Mouse (Mus musculus): ENCODE measurements at regions not wholly inside any gene's neighbourhood (a gene's known extent, or its start where the extent isn't known, plus 50 kb on each side); places are given as distances from the start of the nearest gene placed in this dataset.

- peak; percentile 23 for DNase-seq
Measured at GRCm38 (mm10) chrX:44228847-44229246, 139.3 kb downstream of the Dcaf12l2 start.

All from embryo, embryonic 11 days (tissue).